Mouse (Mus musculus) layer of hippocampus, adult 9-10 months (tissue): Measurements from ENCODE around the gene Nkx2-4.

Source experiments
- DNase-seq: peaks from one replicate; pipeline ENCODE4 v3.0.0; 2022; ENCODE audit warnings: low spot score

Nkx2-4 gene

GRCm38 (mm10) chr2:147085072-147085870, at the start of gene Nkx2-4:
TSS of gene Nkx2-4 (minus strand) at chr2:147085445.
- no peak for DNase-seq

GRCm38 (mm10) chr2:147127366-147127765, 42.1 kb upstream of the Nkx2-4 start:
- no peak for DNase-seq

- DNase-seq: no peak
Observed at GRCm38 (mm10) chr2:147119736-147120135, 34.5 kb upstream of the Nkx2-4 start.

GRCm38 (mm10) chr2:147086441-147086840, 1.2 kb upstream of the Nkx2-4 start:
- no peak for DNase-seq

GRCm38 (mm10) chr2:147085937-147086336, 692 bp upstream of the Nkx2-4 start:
- no peak for DNase-seq

- DNase-seq: no peak
Observed at GRCm38 (mm10) chr2:147084366-147085071, 726 bp downstream of the Nkx2-4 start.

GRCm38 (mm10) chr2:147083471-147084365, 1.5 kb downstream of the Nkx2-4 start:
- no peak for DNase-seq

- DNase-seq: no peak
Observed at GRCm38 (mm10) chr2:147082391-147082790, 2.9 kb downstream of the Nkx2-4 start.

- DNase-seq: no peak
Observed at GRCm38 (mm10) chr2:147074399-147074798, 10.8 kb downstream of the Nkx2-4 start.

GRCm38 (mm10) chr2:147073962-147074361, 11.3 kb downstream of the Nkx2-4 start:
- no peak for DNase-seq

- DNase-seq: no peak
Observed at GRCm38 (mm10) chr2:147070305-147070704, 14.9 kb downstream of the Nkx2-4 start.

- no peak for DNase-seq
Observed at GRCm38 (mm10) chr2:147069077-147069476, 16.2 kb downstream of the Nkx2-4 start.

- DNase-seq: no peak
Observed at GRCm38 (mm10) chr2:147067480-147068246, 17.6 kb downstream of the Nkx2-4 start.

GRCm38 (mm10) chr2:147053229-147053892, 31.9 kb downstream of the Nkx2-4 start:
- no peak for DNase-seq

- no peak for DNase-seq
Observed at GRCm38 (mm10) chr2:147047051-147047450, 38.2 kb downstream of the Nkx2-4 start.

GRCm38 (mm10) chr2:147035864-147036263, 49.4 kb downstream of the Nkx2-4 start:
- no peak for DNase-seq
